Mouse (Mus musculus) olfactory bulb, adult 2 months (tissue): ENCODE data around the gene Sez6l. TPM values are rescaled to one million over a fixed set of nuclear protein-coding genes. Genes with fewer than 3 reads are reported as not detected.
A peak's percentile ranks its signal among the peaks of the same experiment; 100 is the strongest.

Experiments
- H3K27ac ChIP-seq: fragments of 200-500 bp; 2 replicates; pipeline ENCODE4 v1.5.1; 2012; ENCODE audit warnings: low read depth, low read length; ENCODE audit not compliant: insufficient read depth
- H3K4me1 ChIP-seq: fragments of 200-500 bp; 2 replicates; pipeline ENCODE4 v1.6.1; 2012; ENCODE audit warnings: low read length; ENCODE audit not compliant: control insufficient read depth, insufficient read depth
- H3K4me3 ChIP-seq: fragments of 200-500 bp; 2 replicates; pipeline ENCODE4 v1.5.1; 2012; ENCODE audit warnings: mild to moderate bottlenecking, low read depth, low read length, moderate library complexity; ENCODE audit not compliant: insufficient read depth
- CTCF ChIP-seq: fragments of 200-500 bp; IDR thresholded peaks from 2 replicates; pipeline ENCODE4 v1.5.1; 2012; ENCODE audit warnings: low read depth, mild to moderate bottlenecking, low read length, moderate library complexity; ENCODE audit not compliant: insufficient read depth
- POLR2A ChIP-seq: fragments of 200-500 bp; IDR thresholded peaks from 2 replicates; pipeline ENCODE4 v1.6.1; 2012; ENCODE audit warnings: mild to moderate bottlenecking, low read depth, low read length, moderate library complexity; ENCODE audit not compliant: insufficient read depth
- WGBS: fragments of 180-500 bp; shearing (Covaris S2); methylation state at CpG from one replicate; pipeline ENCODE4 v1.1.7; 2018; 5-methylcytosine and 5-hydroxymethylcytosine counted together
- polyA plus RNA-seq: library from polyadenylated mRNA; stranded (reverse); fragments of >200 nt; gene quantifications from 2 replicates; pipeline ENCODE4 v1.2.4, GENCODE M21; 2012; ENCODE audit warnings: low replicate concordance; ENCODE audit not compliant: missing spikeins, insufficient read depth, insufficient read length

The Sez6l gene
- 99.7 TPM in 1 of 2 replicates, not detected in the other for polyA plus RNA-seq

- TF ChIP-seq CTCF (peak; percentile 6; the same call in 1 of the 2 replicates), POLR2A (peak; percentile 64; the same call in 1 of the 2 replicates)
- Histone ChIP-seq H3K4me3 (peak within 1 kb of the TSS; percentile 63), H3K4me1 (peaks cover 20% of the 10 kb centered on the region), H3K27ac (peak within 1 kb of the TSS; percentile 79)
- WGBS, result 2% methylated on average over 49 of the region's 50 CpGs
Measured at GRCm38 (mm10) chr5:112576993-112577670, at the start of gene Sez6l. TSS of gene Sez6l (minus strand) at chr5:112577185.

- H3K27ac ChIP-seq, result no peak overlapping the region
- WGBS, result 56% methylated on average over 31 of the region's 31 CpGs
- TF ChIP-seq POLR2A, result no peak
- TF ChIP-seq CTCF, result no peak
- peaks cover 37% of the 10 kb centered on the region for H3K4me1 ChIP-seq
- no peak overlapping the region for H3K4me3 ChIP-seq
Measured at GRCm38 (mm10) chr5:112625555-112626160, 48.7 kb upstream of the Sez6l start.

GRCm38 (mm10) chr5:112622946-112623345 is 46.0 kb upstream of the Sez6l start:
- H3K27ac ChIP-seq, result no peak overlapping the region
- WGBS, result 76% methylated on average over 2 of the region's 2 CpGs
- peaks cover 23% of the 10 kb centered on the region for H3K4me1 ChIP-seq
- TF ChIP-seq POLR2A (no peak), CTCF (no peak)
- H3K4me3 ChIP-seq, result no peak overlapping the region

- TF ChIP-seq CTCF, result no peak
- peaks cover 19% of the 10 kb centered on the region for H3K4me1 ChIP-seq
- 89% methylated on average over 3 of the region's 3 CpGs for WGBS
Measured at GRCm38 (mm10) chr5:112620256-112620655, 43.3 kb upstream of the Sez6l start.

GRCm38 (mm10) chr5:112619344-112619743 is 42.4 kb upstream of the Sez6l start:
- no peak for TF ChIP-seq POLR2A
- TF ChIP-seq CTCF, result no peak
- WGBS, result 76% methylated on average over 3 of the region's 3 CpGs
- H3K4me1 ChIP-seq, result peaks cover 21% of the 10 kb centered on the region

More at GRCm38 (mm10) chr5:112620256-112620655, 43.3 kb upstream of the Sez6l start:
- H3K27ac ChIP-seq, result no peak overlapping the region
- H3K4me3 ChIP-seq, result no peak overlapping the region

GRCm38 (mm10) chr5:112617602-112618247 is 40.7 kb upstream of the Sez6l start:
- no peak overlapping the region for H3K27ac ChIP-seq
- no peak overlapping the region for H3K4me3 ChIP-seq
- peaks cover 15% of the 10 kb centered on the region for H3K4me1 ChIP-seq
- 41% methylated on average over 16 of the region's 16 CpGs for WGBS
- no peak for TF ChIP-seq POLR2A
- no peak for TF ChIP-seq CTCF

More at GRCm38 (mm10) chr5:112619344-112619743, 42.4 kb upstream of the Sez6l start:
- Histone ChIP-seq H3K27ac (no peak overlapping the region), H3K4me3 (no peak overlapping the region)

GRCm38 (mm10) chr5:112615946-112616617 is 39.1 kb upstream of the Sez6l start:
- no peak overlapping the region for H3K4me3 ChIP-seq
- H3K4me1 ChIP-seq, result peaks cover 15% of the 10 kb centered on the region
- no peak overlapping the region for H3K27ac ChIP-seq
- 54% methylated on average over 7 of the region's 7 CpGs for WGBS
- TF ChIP-seq POLR2A (no peak), CTCF (no peak)

- no peak for TF ChIP-seq CTCF
- peaks cover 38% of the 10 kb centered on the region for H3K4me1 ChIP-seq
- H3K4me3 ChIP-seq, result no peak overlapping the region
- WGBS, result 15% methylated on average over 9 of the region's 9 CpGs
- no peak overlapping the region for H3K27ac ChIP-seq
Measured at GRCm38 (mm10) chr5:112607867-112608516, 31.0 kb upstream of the Sez6l start.

GRCm38 (mm10) chr5:112607119-112607518 is 30.1 kb upstream of the Sez6l start:
- Histone ChIP-seq H3K27ac (no peak overlapping the region), H3K4me1 (peaks cover 38% of the 10 kb centered on the region), H3K4me3 (no peak overlapping the region)
- WGBS, result 51% methylated on average over 2 of the region's 2 CpGs
- TF ChIP-seq POLR2A (no peak), CTCF (no peak)
